Mouse (Mus musculus) MEL (cell line): ENCODE measurements around the gene Nucb2. TPM values are rescaled to one million over a fixed set of nuclear protein-coding genes. Genes with fewer than 3 reads are reported as not detected.

ENCODE experiments used
- DNase-seq: peaks from one replicate; pipeline ENCODE4 v3.0.0; 2011; ENCODE audit warnings: low read depth, low spot score
- H3K27ac ChIP-seq: 2 replicates; pipeline ENCODE4 v1.5.1; 2012; ENCODE audit warnings: low read depth, mild to moderate bottlenecking, control low read depth, low read length, moderate library complexity; ENCODE audit not compliant: control insufficient read depth
- H3K27me3 ChIP-seq, 2 experiments: fragments of 150-350 bp in 1 of 2; sonication (generic) in 1 of 2; 2 replicates each; pipeline ENCODE4 v1.6.1; 2012; ENCODE audit warnings: low read length in 2 of 2, mild to moderate bottlenecking in 2 of 2, improper control_type of control experiment in 1 of 2, moderate library complexity in 1 of 2; ENCODE audit not compliant: insufficient read depth in 2 of 2, control insufficient read depth in 1 of 2
- H3K36me3 ChIP-seq, 2 experiments: 2 replicates each; pipeline ENCODE4 v1.6.1; 2012 to 2014; ENCODE audit warnings: low read length in 2 of 2, improper control_type of control experiment in 1 of 2, inconsistent platforms in 1 of 2, mild to moderate bottlenecking in 1 of 2; ENCODE audit not compliant: insufficient read depth in 2 of 2, control insufficient read depth in 1 of 2
- H3K4me1 ChIP-seq, 2 experiments: fragments of 150-350 bp in 1 of 2; sonication (generic) in 1 of 2; 2 replicates each; pipeline ENCODE4 v1.6.1; 2012; ENCODE audit warnings: low read length in 2 of 2, improper control_type of control experiment in 1 of 2, mild to moderate bottlenecking in 1 of 2; ENCODE audit not compliant: insufficient read depth in 2 of 2, control insufficient read depth in 1 of 2
- H3K4me3 ChIP-seq, 2 experiments: fragments of 150-350 bp in 1 of 2; sonication (generic) in 1 of 2; 2 replicates each; pipeline ENCODE4 v1.5.1; 2012; ENCODE audit warnings: low read depth in 2 of 2, low read length in 2 of 2, mild to moderate bottlenecking in 2 of 2, moderate library complexity in 2 of 2, control low read depth in 1 of 2, improper control_type of control experiment in 1 of 2; ENCODE audit not compliant: control insufficient read depth in 1 of 2, insufficient read depth in 1 of 2
- H3K79me2 ChIP-seq: 2 replicates; pipeline ENCODE4 v1.6.1; 2012; ENCODE audit warnings: mild to moderate bottlenecking, low read length, moderate library complexity; ENCODE audit not compliant: control insufficient read depth, poor library complexity, insufficient read depth
- H3K9ac ChIP-seq: 2 replicates; pipeline ENCODE4 v1.6.1; 2012; ENCODE audit warnings: low read depth, mild to moderate bottlenecking, control low read depth, low read length, moderate library complexity; ENCODE audit not compliant: control insufficient read depth, poor library complexity, severe bottlenecking
- H3K9me3 ChIP-seq: fragments of 150-350 bp; sonication (generic); replicated peaks from 2 replicates; pipeline ENCODE4 v1.6.1; 2012; ENCODE audit warnings: mild to moderate bottlenecking, low read length, improper control_type of control experiment, moderate library complexity; ENCODE audit not compliant: insufficient read depth
- CHD2 ChIP-seq: IDR thresholded peaks from 2 replicates; pipeline ENCODE4 v1.6.1; 2011; ENCODE audit warnings: low read length, improper control_type of control experiment
- CTCF ChIP-seq, 3 experiments: IDR thresholded peaks in 2 of 3; conservative IDR thresholded peaks in 1 of 3; 2 replicates each; pipeline ENCODE4 v1.5.1; 2011 to 2012; ENCODE audit warnings: low read length in 3 of 3, low read depth in 2 of 3, mild to moderate bottlenecking in 2 of 3, improper control_type of control experiment in 1 of 3, inconsistent platforms in 1 of 3, mixed read lengths in 1 of 3, moderate library complexity in 1 of 3; ENCODE audit not compliant: control insufficient read depth in 1 of 3, insufficient read depth in 1 of 3, poor library complexity in 1 of 3, severe bottlenecking in 1 of 3
- E2F4 ChIP-seq: IDR thresholded peaks from 2 replicates; pipeline ENCODE4 v1.6.1; 2011; ENCODE audit warnings: low read depth, low read length, improper control_type of control experiment, borderline replicate concordance
- ELF1 ChIP-seq: IDR thresholded peaks from 2 replicates; pipeline ENCODE4 v1.6.1; 2014; ENCODE audit warnings: low read depth, mild to moderate bottlenecking, inconsistent platforms, low read length, improper control_type of control experiment, moderate library complexity
- GABPA ChIP-seq: IDR thresholded peaks from 2 replicates; pipeline ENCODE4 v1.6.1; 2012; ENCODE audit warnings: low read depth, mild to moderate bottlenecking, inconsistent platforms, low read length, improper control_type of control experiment, moderate library complexity
- HCFC1 ChIP-seq: IDR thresholded peaks from 2 replicates; pipeline ENCODE4 v1.6.1; 2012; ENCODE audit warnings: low read depth, mild to moderate bottlenecking, inconsistent platforms, low read length, improper control_type of control experiment, moderate library complexity
- MAFK ChIP-seq: IDR thresholded peaks from 2 replicates; pipeline ENCODE4 v1.6.1; 2011; ENCODE audit warnings: low read depth, mild to moderate bottlenecking, low read length, improper control_type of control experiment, borderline replicate concordance
- MAX ChIP-seq: IDR thresholded peaks from 2 replicates; pipeline ENCODE4 v1.6.1; 2011; ENCODE audit warnings: low read length, improper control_type of control experiment
- MXI1 ChIP-seq: IDR thresholded peaks from 2 replicates; pipeline ENCODE4 v1.6.1; 2011; ENCODE audit warnings: mild to moderate bottlenecking, low read depth, low read length, improper control_type of control experiment
- MYB ChIP-seq: IDR thresholded peaks from 2 replicates; pipeline ENCODE4 v1.6.1; 2011; ENCODE audit warnings: mild to moderate bottlenecking, low read depth, low read length, improper control_type of control experiment
- MYC ChIP-seq: IDR thresholded peaks from 2 replicates; pipeline ENCODE4 v1.6.1; 2011; ENCODE audit warnings: low read depth, mild to moderate bottlenecking, low read length, improper control_type of control experiment, moderate library complexity
- NELFE ChIP-seq: IDR thresholded peaks from 2 replicates; pipeline ENCODE4 v1.6.1; 2011; ENCODE audit warnings: low read depth, low read length, improper control_type of control experiment
- NRF1 ChIP-seq: IDR thresholded peaks from 2 replicates; pipeline ENCODE4 v1.6.1; 2014; ENCODE audit warnings: low read depth, mild to moderate bottlenecking, inconsistent platforms, low read length, improper control_type of control experiment, moderate library complexity; ENCODE audit not compliant: poor library complexity, insufficient read depth, severe bottlenecking
- POLR2AphosphoS2 ChIP-seq: IDR thresholded peaks from 2 replicates; pipeline ENCODE4 v1.6.1; 2011; ENCODE audit warnings: low read length, improper control_type of control experiment
- RAD21 ChIP-seq: IDR thresholded peaks from 2 replicates; pipeline ENCODE4 v1.6.1; 2011; ENCODE audit warnings: mild to moderate bottlenecking, low read depth, low read length, improper control_type of control experiment
- SIN3A ChIP-seq: IDR thresholded peaks from 2 replicates; pipeline ENCODE4 v1.6.1; 2012; ENCODE audit warnings: low read length, improper control_type of control experiment, inconsistent platforms
- SMC3 ChIP-seq: IDR thresholded peaks from 2 replicates; pipeline ENCODE4 v1.6.1; 2011; ENCODE audit warnings: low read depth, low read length, improper control_type of control experiment
- TBP ChIP-seq: IDR thresholded peaks from 2 replicates; pipeline ENCODE4 v1.8.0; 2011; ENCODE audit warnings: low read depth, low read length, improper control_type of control experiment
- ZMIZ1 ChIP-seq: IDR thresholded peaks from 2 replicates; pipeline ENCODE4 v1.6.1; 2012; ENCODE audit warnings: low read depth, mild to moderate bottlenecking, inconsistent platforms, low read length, improper control_type of control experiment, moderate library complexity
- polyA plus RNA-seq, 2 experiments: library from polyadenylated mRNA; stranded (reverse) in 1 of 2; unstranded in 1 of 2; fragments of >175 nt in 1 of 2; fragments of >200 nt in 1 of 2; gene quantifications; 2 replicates each; pipeline versions ENCODE4 v1.2.1 to v1.2.4; 2012; ENCODE audit warnings: low replicate concordance in 2 of 2, low read depth in 1 of 2; ENCODE audit not compliant: insufficient read length in 2 of 2, insufficient read depth in 1 of 2, missing spikeins in 1 of 2
- total RNA-seq: library from RNA; depleted of rRNA; stranded (reverse); fragments of 300-350 nt; gene quantifications from 2 replicates; pipeline ENCODE4 v1.2.3, GENCODE M21; 2012

Nucb2 gene
- total and polyA plus RNA-seq, 3 experiments = 5.5 to 6.4 TPM; not detected in 1

GRCm38 (mm10) chr7:116531311-116531710 lies 27.1 kb downstream of the Nucb2 start:
- H3K9me3 ChIP-seq = no peaks in the 10 kb centered on the region
- H3K27ac ChIP-seq = no peak overlapping the region
- peak; percentile 32 for DNase-seq
- no peak overlapping the region for H3K9ac ChIP-seq
- no peak overlapping the region for H3K4me3 ChIP-seq
- H3K36me3 ChIP-seq = no peaks in the 10 kb centered on the region
- H3K79me2 ChIP-seq = no peaks in the 10 kb centered on the region
- no peaks in the 10 kb centered on the region for H3K27me3 ChIP-seq
- no peaks in the 10 kb centered on the region for H3K4me1 ChIP-seq
- TF ChIP-seq SMC3 (peak; percentile 47; the same call in 1 of the 2 replicates), MYC (no peak), MXI1 (no peak), RAD21 (peak; percentile 45), MAX (no peak), CTCF (IDR thresholded peaks at IDR 0.05 in 2 of 3, conservative IDR thresholded peaks at IDR 0.05 in 1 of 3; ENCODE audit: control insufficient read depth in 1 of 3, insufficient read depth in 1 of 3, low read depth in 2 of 3, low read length in 3 of 3, poor library complexity in 1 of 3, severe bottlenecking in 1 of 3) (peak; percentile 17 to 66 (median 51); a peak in 5 of 6 replicates), NELFE (no peak), TBP (no peak), POLR2AphosphoS2 (no peak), GABPA (no peak), ZMIZ1 (no peak)
- TF ChIP-seq, all 39 proteins: peak for 3

GRCm38 (mm10) chr7:116556834-116557233 lies 52.7 kb downstream of the Nucb2 start:
- H3K9ac ChIP-seq = no peak overlapping the region
- no peaks in the 10 kb centered on the region for H3K79me2 ChIP-seq
- H3K4me1 ChIP-seq = no peaks in the 10 kb centered on the region
- no peaks in the 10 kb centered on the region for H3K36me3 ChIP-seq
- TF ChIP-seq MYB = no peak
- no peak for TF ChIP-seq NRF1
- TF ChIP-seq MAFK = peak; percentile 56; the same call in 1 of the 2 replicates
- H3K27ac ChIP-seq = no peak overlapping the region
- peaks cover 0 to 1% of the 10 kb centered on the region in 2 experiments; a peak in 1 of 4 replicates for H3K27me3 ChIP-seq
- no peak overlapping the region for H3K4me3 ChIP-seq
- H3K9me3 ChIP-seq = no peaks in the 10 kb centered on the region
- no peak for DNase-seq

GRCm38 (mm10) chr7:116574551-116574950 lies 70.4 kb downstream of the Nucb2 start:
- Histone ChIP-seq H3K27me3 (no peaks in the 10 kb centered on the region; a peak in 1 of 4 replicates), H3K36me3 (no peaks in the 10 kb centered on the region), H3K9ac (no peak overlapping the region), H3K4me1 (peaks cover 0 to 5% of the 10 kb centered on the region in 2 experiments; a peak in 1 of 4 replicates)
- TF ChIP-seq HCFC1 (no peak), SIN3A (no peak), MXI1 (no peak), MYC (no peak), CHD2 (no peak), ELF1 (no peak), NELFE (no peak), E2F4 (no peak), TBP (no peak), MAFK (no peak)
- TF ChIP-seq, all 39 proteins: peak for 0
- Histone ChIP-seq H3K9me3 (no peaks in the 10 kb centered on the region), H3K4me3 (no peak overlapping the region), H3K79me2 (no peaks in the 10 kb centered on the region), H3K27ac (no peak overlapping the region)
- no peak for DNase-seq
